ENCODE assay signal across 16 mouse cellular contexts in the genomic region with DNA sequence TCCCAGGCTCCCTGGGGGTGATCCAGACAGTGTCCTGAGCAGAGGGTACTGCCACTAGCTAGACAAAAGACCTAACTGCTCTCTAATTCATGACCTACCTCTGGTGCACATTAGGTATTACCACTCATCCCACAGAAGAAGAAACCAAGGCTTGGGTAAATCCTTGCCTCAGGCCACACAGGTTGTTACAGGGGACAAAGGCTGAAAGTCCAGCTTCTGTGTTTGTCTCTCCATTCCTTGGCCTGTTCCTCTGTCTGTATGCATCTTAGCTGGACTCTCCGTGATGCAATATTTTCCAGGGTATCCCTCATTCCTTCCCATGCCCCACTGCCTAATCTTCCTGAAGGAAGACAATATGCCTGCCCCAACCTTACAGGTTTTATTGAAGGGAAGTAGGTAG.
"Had no signal": no experiment of that assay in that cellular context is flagged by ENCODE, and none has a peak within 500 bp of the region (broad histone marks: within the 10 kb centered on the region; RNA-seq: fewer than 3 reads in every experiment).

No protein-coding gene starts in this region.

- DNase-seq: layer of hippocampus, adult 9-11 months; layer of hippocampus, postnatal 36 days; liver; liver, embryonic 13.5 days; liver, postnatal 0 days; lung, postnatal 14 days; spleen, adult 18-20 months; thymus, adult 18-20 months; thymus, postnatal 25 days had no signal

- H3K27me3 ChIP-seq: limb, embryonic 12.5 days; liver, embryonic 13.5 days; lung, embryonic 15.5 days; midbrain, embryonic 15.5 days; neural tube, embryonic 12.5 days had no signal

- H3K4me3 ChIP-seq: limb, embryonic 12.5 days; liver, embryonic 13.5 days; lung, embryonic 15.5 days; midbrain, embryonic 15.5 days; neural tube, embryonic 12.5 days had no signal

- H3K27ac ChIP-seq: limb, embryonic 12.5 days; liver, embryonic 13.5 days; lung, embryonic 15.5 days; macrophage; midbrain, embryonic 15.5 days; neural tube, embryonic 12.5 days had no signal

- ATAC-seq: midbrain, embryonic 15.5 days had no signal

- H3K36me3 ChIP-seq: limb, embryonic 12.5 days; liver, embryonic 13.5 days; lung, embryonic 15.5 days; midbrain, embryonic 15.5 days; neural tube, embryonic 12.5 days had no signal

- H3K4me2 ChIP-seq: limb, embryonic 12.5 days; liver, embryonic 13.5 days; lung, embryonic 15.5 days; midbrain, embryonic 11.5 days; midbrain, embryonic 15.5 days; neural tube, embryonic 12.5 days had no signal

- H3K9me3 ChIP-seq: limb, embryonic 12.5 days; liver, embryonic 13.5 days; lung, embryonic 15.5 days; megakaryocyte, embryonic 14.5 days; midbrain, embryonic 15.5 days; neural tube, embryonic 12.5 days had no signal

- H3K9ac ChIP-seq: limb, embryonic 12.5 days; liver, embryonic 13.5 days; liver, postnatal 0 days; lung, embryonic 15.5 days; midbrain, embryonic 15.5 days; neural tube, embryonic 12.5 days had no signal

- H3K4me1 ChIP-seq: midbrain, embryonic 15.5 days; neural tube, embryonic 12.5 days had no signal
